Mouse (Mus musculus): ENCODE data around the gene Agtrap. TPM values are rescaled to one million over a fixed set of nuclear protein-coding genes. Genes with fewer than 3 reads are reported as not detected.

Gene Agtrap
- total RNA-seq, 2 experiments from 2014 or later = 3.6 to 4.3 TPM

DNA sequence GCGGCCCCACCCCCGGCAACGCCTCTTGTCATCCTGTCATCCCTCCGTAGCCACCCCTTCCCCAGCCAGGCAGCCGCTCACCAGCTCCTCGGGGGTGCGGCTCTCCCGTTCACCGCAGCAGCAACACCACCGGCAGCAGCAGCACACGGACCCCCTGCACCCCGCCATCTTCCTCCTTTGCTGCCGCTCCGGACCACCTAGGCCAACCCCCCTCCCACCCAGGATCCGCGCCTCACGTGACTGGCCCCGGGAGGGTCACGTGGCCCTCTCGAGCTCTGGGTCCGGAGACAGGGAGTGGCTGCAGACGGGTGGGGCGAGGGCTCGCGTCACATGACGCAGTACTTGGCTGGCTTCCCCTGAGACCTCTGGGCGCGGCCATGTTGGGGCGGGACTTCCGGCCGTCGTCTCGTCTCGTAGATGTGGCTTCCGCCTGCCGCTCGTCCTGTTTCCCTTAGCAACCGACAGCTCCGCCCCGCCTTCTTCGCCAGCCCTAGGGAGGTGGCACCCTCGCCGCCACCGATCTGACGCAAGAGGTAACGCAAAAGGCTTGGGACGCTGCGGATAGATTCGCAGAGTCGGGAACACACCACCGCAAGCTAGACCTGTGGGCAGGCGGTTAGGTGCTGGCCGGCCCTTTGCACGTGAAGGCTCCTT is 49.1 kb downstream of the Agtrap start, which contains the start of the genes Clcn6 and Mthfr:
Gene Clcn6 (minus strand): TSS at position 222 of the 654 bp plus-strand sequence.
Gene Mthfr (plus strand): TSS at position 478 of the 654 bp plus-strand sequence.
- intact Hi-C loops (cut with DNase I) = no loop called here
- DNase-seq (ENCODE audit: extremely low spot score in 1 of 2, low spot score in 2 of 2) = peak; percentile 99 to 100

DNA sequence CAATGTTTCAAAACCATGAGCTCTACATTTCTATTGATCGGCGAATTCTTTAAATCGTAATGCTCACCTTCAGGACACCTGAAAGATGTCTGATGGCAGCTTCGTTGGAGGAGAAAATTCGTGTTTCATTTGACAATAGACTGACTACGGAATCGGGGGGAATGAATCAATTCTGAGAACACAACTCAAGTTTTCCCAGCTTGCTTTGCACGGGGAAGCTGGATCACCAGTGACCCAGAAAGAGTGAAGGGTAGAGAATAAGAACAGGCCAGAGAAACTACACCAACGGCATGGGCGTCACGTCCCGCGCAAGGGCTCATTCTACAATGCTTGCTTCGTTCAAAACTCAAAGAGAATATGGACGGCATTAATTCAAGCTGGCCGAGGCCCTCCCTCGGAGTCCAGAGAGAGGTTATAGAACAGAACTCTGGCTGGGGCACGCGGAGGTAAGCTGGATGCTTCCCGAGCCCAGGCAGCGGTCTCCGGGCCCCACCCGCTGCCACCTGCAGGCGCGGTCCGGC is 49.7 kb downstream of the Agtrap start:
- intact Hi-C loops (cut with DNase I) = no loop called here
- peak in 1 of 2 experiments; percentile 42 for DNase-seq (ENCODE audit: extremely low spot score in 1 of 2, low spot score in 2 of 2)

DNA sequence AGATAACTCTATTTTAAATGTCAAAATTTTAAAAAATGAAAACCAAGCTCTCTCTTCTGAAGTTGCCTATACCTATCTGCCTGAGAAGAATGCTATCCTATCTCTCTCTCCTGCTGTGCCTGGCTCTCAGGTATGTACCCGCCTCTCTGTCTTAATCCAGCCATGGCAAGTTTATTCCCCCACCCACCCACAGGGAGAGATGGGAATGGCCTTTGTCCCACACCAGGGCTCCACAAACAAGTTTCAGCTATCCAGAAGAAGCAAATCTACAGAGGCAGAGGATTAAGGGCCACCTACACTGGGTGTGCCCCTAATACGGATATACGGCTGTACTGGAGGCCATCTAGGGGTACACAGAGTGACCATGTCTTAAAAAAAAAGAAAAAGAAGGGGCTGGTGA is 52.4 kb downstream of the Agtrap start:
- intact Hi-C loops (cut with DNase I) = no loop called here
- no peak for DNase-seq (ENCODE audit: extremely low spot score in 1 of 2, low spot score in 2 of 2)

DNA sequence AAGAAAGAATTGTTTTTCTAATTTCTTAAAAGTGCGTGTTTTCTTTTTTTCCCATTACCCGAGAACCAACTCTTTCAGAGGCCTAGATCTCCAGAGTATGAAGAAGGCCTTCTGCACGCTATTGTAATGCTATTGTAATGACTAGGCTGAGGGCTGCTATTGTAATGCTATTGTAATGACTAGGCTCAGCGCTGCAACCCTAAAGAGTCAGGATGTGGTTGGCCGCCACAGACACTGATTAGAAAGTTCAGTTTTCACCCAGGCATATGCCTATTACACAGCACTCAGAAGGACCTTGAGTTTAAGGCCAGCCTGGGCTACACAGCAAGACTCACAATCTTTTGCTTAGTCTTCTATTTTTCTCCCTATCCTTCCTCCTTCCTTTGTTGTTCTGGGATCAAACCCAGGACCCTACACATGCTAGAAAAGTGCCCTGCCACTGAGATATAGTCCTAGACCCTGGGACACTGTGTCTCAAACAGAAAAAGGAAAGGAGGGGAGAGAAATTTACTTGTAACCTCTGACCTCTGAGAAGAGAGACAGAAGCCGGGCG is 53.9 kb downstream of the Agtrap start:
- intact Hi-C loops (cut with DNase I) = no loop called here
- no peak for DNase-seq (ENCODE audit: extremely low spot score in 1 of 2, low spot score in 2 of 2)

DNA sequence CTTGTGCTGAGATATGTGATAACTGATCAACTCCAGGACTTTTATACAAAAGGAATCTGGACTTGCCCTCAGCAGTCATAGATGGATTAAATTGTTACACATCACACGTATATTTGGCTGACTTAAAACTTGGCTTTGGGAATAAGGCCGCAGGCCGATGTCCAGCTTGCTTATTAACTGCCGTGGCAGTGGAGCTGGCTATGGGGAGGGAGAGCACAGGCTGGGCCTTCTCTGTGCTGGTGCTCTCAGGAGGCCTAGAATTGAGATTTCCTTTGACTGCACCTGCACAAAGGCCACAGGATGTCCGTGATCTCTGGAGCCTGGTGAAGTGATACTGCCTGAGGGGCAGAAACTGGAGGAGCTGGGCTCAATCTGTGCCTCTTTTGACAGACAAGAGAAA is 57.3 kb downstream of the Agtrap start:
- intact Hi-C loops (cut with DNase I) = no loop called here
- no peak for DNase-seq (ENCODE audit: extremely low spot score in 1 of 2, low spot score in 2 of 2)

DNA sequence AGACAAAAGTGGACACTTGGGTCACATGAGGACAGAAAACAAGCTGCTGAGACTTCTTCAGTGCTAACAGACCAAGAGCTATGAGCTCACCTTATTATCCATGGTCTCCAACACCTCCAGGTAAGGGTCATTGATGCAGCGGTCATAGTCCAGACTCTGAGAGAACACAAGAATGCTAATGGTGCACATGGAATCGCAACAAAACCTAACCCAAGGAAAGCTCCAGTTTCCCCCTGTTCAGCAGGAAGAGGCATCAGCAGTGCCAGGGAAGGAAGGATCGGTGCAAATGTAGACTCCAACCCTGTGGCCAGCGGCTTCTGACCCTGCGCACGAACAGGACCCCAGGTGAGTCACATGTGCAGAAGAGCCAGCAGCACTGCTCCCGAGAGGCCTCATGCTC is 58.5 kb downstream of the Agtrap start:
- DNase-seq (ENCODE audit: extremely low spot score in 1 of 2, low spot score in 2 of 2) = no peak
- intact Hi-C loops (cut with DNase I) = no loop called here

Other genes starting within 250 kb of the Agtrap start
- 10 to 100 TPM; 14.5 to 18.1 TPM for gene Zfp933, start 239.7 kb downstream of the Agtrap start, total RNA-seq (2021)
- 10 to 100 TPM; 17.9 to 22.3 TPM for gene Miip, start 219.2 kb downstream of the Agtrap start, total RNA-seq (2021)
- 1 to 10 TPM; 6.5 to 7.2 TPM for gene Fv1, start 219.1 kb downstream of the Agtrap start, total RNA-seq (2021)
- 100 to 1,000 TPM; 173 to 182 TPM for gene Mfn2, start 183.3 kb downstream of the Agtrap start, total RNA-seq (2021)
- 10 to 100 TPM; 17.2 to 17.7 TPM for gene Plod1, start 151.3 kb downstream of the Agtrap start, total RNA-seq (2021)
- gene 2510039O18Rik, start 147.1 kb downstream of the Agtrap start, total RNA-seq (2021) = 10 to 100 TPM; 26.8 to 28.4 TPM
- gene Nppb, start 102.2 kb downstream of the Agtrap start, total RNA-seq (2021) = not detected
- 1 to 10 TPM in 1 of 2 experiments, under 1 TPM in 1; 0.97 to 1.6 TPM for gene Nppa, start 87.3 kb downstream of the Agtrap start, total RNA-seq (2021)
- gene Clcn6, start 49.2 kb downstream of the Agtrap start, total RNA-seq (2021) = 10 to 100 TPM; 66.8 to 69.0 TPM
- 10 to 100 TPM; 21.7 to 22.6 TPM for gene Mthfr, start 49.0 kb downstream of the Agtrap start, total RNA-seq (2021)
- gene Mad2l2, start 42.4 kb upstream of the Agtrap start, total RNA-seq (2021) = 10 to 100 TPM; 14.6 to 15.7 TPM
- 1 to 10 TPM; 2.7 to 3.1 TPM for gene Draxin, start 42.7 kb upstream of the Agtrap start, total RNA-seq (2021)
- gene Fbxo6, start 64.1 kb upstream of the Agtrap start, total RNA-seq (2021) = 10 to 100 TPM; 23.5 to 28.1 TPM
- gene Fbxo44, start 72.5 kb upstream of the Agtrap start, total RNA-seq (2021) = 10 to 100 TPM; 87.6 to 89.9 TPM
- gene Fbxo2, start 72.6 kb upstream of the Agtrap start, total RNA-seq (2021) = 10 to 100 TPM; 26.8 to 33.0 TPM
- 10 to 100 TPM; 19.2 to 20.4 TPM for gene Disp3, start 199.9 kb upstream of the Agtrap start, total RNA-seq (2021)

Data from left cerebral cortex, postnatal 10 days (tissue).